Mouse (Mus musculus): ENCODE data around the gene Umad1. TPM values are rescaled to one million over a fixed set of nuclear protein-coding genes. Genes with fewer than 3 reads are reported as not detected.

Gene Umad1
- total RNA-seq, 1 experiment, result 0.98 TPM

- H3K36me3 ChIP-seq (ENCODE audit: control insufficient read depth, insufficient read depth, low read length, poor library complexity, severe bottlenecking), result no peaks in the 10 kb centered on the region
- H3K4me1 ChIP-seq (ENCODE audit: control insufficient read depth in 2 of 2, insufficient read depth in 2 of 2, low read length in 2 of 2, poor library complexity in 1 of 2), result no peaks in the 10 kb centered on the region
- in situ Hi-C loops (cut with MboI; ENCODE audit: low sequenced_read_pairs in 2 of 2, unreplicated experiment in 2 of 2), result no loop called here
- H3K9me3 ChIP-seq (ENCODE audit: control insufficient read depth, insufficient read depth, low read depth, low read length), result no peaks in the 10 kb centered on the region
- no peak for DNase-seq (ENCODE audit: low read depth, low spot score)
- no peak overlapping the region for H3K4me3 ChIP-seq (ENCODE audit: insufficient read depth in 1 of 2, low read depth in 1 of 2, low read length in 2 of 2, poor library complexity in 1 of 2, severe bottlenecking in 1 of 2)
- no peak overlapping the region for H3K27ac ChIP-seq (ENCODE audit: insufficient read depth, low read depth, low read length, poor library complexity, severe bottlenecking)
- no peak overlapping the region for H3K9ac ChIP-seq (ENCODE audit: insufficient read depth, low read depth, low read length, poor library complexity, severe bottlenecking)
- TF ChIP-seq HCFC1 (IDR thresholded peaks at IDR 0.05; ENCODE audit: borderline replicate concordance, insufficient read depth, low read length), result no peak
- no peak for TF ChIP-seq ZNF384 (IDR thresholded peaks at IDR 0.05; ENCODE audit: low read depth, low read length)
- TF ChIP-seq CHD2 (IDR thresholded peaks at IDR 0.05; ENCODE audit: low read depth, low read length), result no peak
- TF ChIP-seq ZC3H11A (IDR thresholded peaks at IDR 0.05; ENCODE audit: borderline replicate concordance, low read depth, low read length), result no peak
- TF ChIP-seq MAFK (IDR thresholded peaks at IDR 0.05; ENCODE audit: insufficient read depth, low read depth, low read length), result no peak
These were observed 233.2 kb downstream of the Umad1 start for GRCm38 (mm10) chr6:8492248-8492647.

GRCm38 (mm10) chr6:8495109-8495826, 236.2 kb downstream of the Umad1 start:
- in situ Hi-C loops (cut with MboI; ENCODE audit: low sequenced_read_pairs in 2 of 2, unreplicated experiment in 2 of 2), result no loop called here
- DNase-seq (ENCODE audit: low read depth, low spot score), result no peak
- no peaks in the 10 kb centered on the region for H3K4me1 ChIP-seq (ENCODE audit: control insufficient read depth in 2 of 2, insufficient read depth in 2 of 2, low read length in 2 of 2, poor library complexity in 1 of 2)
- no peak overlapping the region for H3K4me3 ChIP-seq (ENCODE audit: insufficient read depth in 1 of 2, low read depth in 1 of 2, low read length in 2 of 2, poor library complexity in 1 of 2, severe bottlenecking in 1 of 2)
- TF ChIP-seq ZNF384 (IDR thresholded peaks at IDR 0.05; ENCODE audit: low read depth, low read length), result no peak
- no peak for TF ChIP-seq MAFK (IDR thresholded peaks at IDR 0.05; ENCODE audit: insufficient read depth, low read depth, low read length)
- no peak for TF ChIP-seq HCFC1 (IDR thresholded peaks at IDR 0.05; ENCODE audit: borderline replicate concordance, insufficient read depth, low read length)
- TF ChIP-seq CHD2 (IDR thresholded peaks at IDR 0.05; ENCODE audit: low read depth, low read length), result no peak
- TF ChIP-seq ZC3H11A (IDR thresholded peaks at IDR 0.05; ENCODE audit: borderline replicate concordance, low read depth, low read length), result no peak
- no peak overlapping the region for H3K27ac ChIP-seq (ENCODE audit: insufficient read depth, low read depth, low read length, poor library complexity, severe bottlenecking)
- no peaks in the 10 kb centered on the region for H3K36me3 ChIP-seq (ENCODE audit: control insufficient read depth, insufficient read depth, low read length, poor library complexity, severe bottlenecking)
- H3K9me3 ChIP-seq (ENCODE audit: control insufficient read depth, insufficient read depth, low read depth, low read length), result no peaks in the 10 kb centered on the region
- H3K9ac ChIP-seq (ENCODE audit: insufficient read depth, low read depth, low read length, poor library complexity, severe bottlenecking), result no peak overlapping the region

GRCm38 (mm10) chr6:8495827-8496222, 236.7 kb downstream of the Umad1 start:
- no peaks in the 10 kb centered on the region for H3K9me3 ChIP-seq (ENCODE audit: control insufficient read depth, insufficient read depth, low read depth, low read length)
- no peak overlapping the region for H3K9ac ChIP-seq (ENCODE audit: insufficient read depth, low read depth, low read length, poor library complexity, severe bottlenecking)
- no peaks in the 10 kb centered on the region for H3K36me3 ChIP-seq (ENCODE audit: control insufficient read depth, insufficient read depth, low read length, poor library complexity, severe bottlenecking)
- no peak overlapping the region for H3K27ac ChIP-seq (ENCODE audit: insufficient read depth, low read depth, low read length, poor library complexity, severe bottlenecking)
- no peaks in the 10 kb centered on the region for H3K4me1 ChIP-seq (ENCODE audit: control insufficient read depth in 2 of 2, insufficient read depth in 2 of 2, low read length in 2 of 2, poor library complexity in 1 of 2)
- TF ChIP-seq ZNF384 (IDR thresholded peaks at IDR 0.05; ENCODE audit: low read depth, low read length), result no peak
- TF ChIP-seq ZC3H11A (IDR thresholded peaks at IDR 0.05; ENCODE audit: borderline replicate concordance, low read depth, low read length), result no peak
- no peak for TF ChIP-seq HCFC1 (IDR thresholded peaks at IDR 0.05; ENCODE audit: borderline replicate concordance, insufficient read depth, low read length)
- no peak for TF ChIP-seq CHD2 (IDR thresholded peaks at IDR 0.05; ENCODE audit: low read depth, low read length)
- TF ChIP-seq MAFK (IDR thresholded peaks at IDR 0.05; ENCODE audit: insufficient read depth, low read depth, low read length), result no peak
- DNase-seq (ENCODE audit: low read depth, low spot score), result no peak
- H3K4me3 ChIP-seq (ENCODE audit: insufficient read depth in 1 of 2, low read depth in 1 of 2, low read length in 2 of 2, poor library complexity in 1 of 2, severe bottlenecking in 1 of 2), result no peak overlapping the region
- in situ Hi-C loops (cut with MboI; ENCODE audit: low sequenced_read_pairs in 2 of 2, unreplicated experiment in 2 of 2), result no loop called here

- TF ChIP-seq MAFK (IDR thresholded peaks at IDR 0.05; ENCODE audit: insufficient read depth, low read depth, low read length) (no peak), HCFC1 (IDR thresholded peaks at IDR 0.05; ENCODE audit: borderline replicate concordance, insufficient read depth, low read length) (no peak), ZNF384 (IDR thresholded peaks at IDR 0.05; ENCODE audit: low read depth, low read length) (no peak), ZC3H11A (IDR thresholded peaks at IDR 0.05; ENCODE audit: borderline replicate concordance, low read depth, low read length) (no peak), CHD2 (IDR thresholded peaks at IDR 0.05; ENCODE audit: low read depth, low read length) (no peak)
- no peak for DNase-seq (ENCODE audit: low read depth, low spot score)
- Histone ChIP-seq H3K4me3 (ENCODE audit: insufficient read depth in 1 of 2, low read depth in 1 of 2, low read length in 2 of 2, poor library complexity in 1 of 2, severe bottlenecking in 1 of 2) (no peak overlapping the region), H3K9ac (ENCODE audit: insufficient read depth, low read depth, low read length, poor library complexity, severe bottlenecking) (no peak overlapping the region), H3K9me3 (ENCODE audit: control insufficient read depth, insufficient read depth, low read depth, low read length) (no peaks in the 10 kb centered on the region), H3K27ac (ENCODE audit: insufficient read depth, low read depth, low read length, poor library complexity, severe bottlenecking) (no peak overlapping the region), H3K36me3 (ENCODE audit: control insufficient read depth, insufficient read depth, low read length, poor library complexity, severe bottlenecking) (no peaks in the 10 kb centered on the region), H3K4me1 (ENCODE audit: control insufficient read depth in 2 of 2, insufficient read depth in 2 of 2, low read length in 2 of 2, poor library complexity in 1 of 2) (no peaks in the 10 kb centered on the region)
- in situ Hi-C loops (cut with MboI; ENCODE audit: low sequenced_read_pairs in 2 of 2, unreplicated experiment in 2 of 2), result no loop called here
These were observed 238.3 kb downstream of the Umad1 start for GRCm38 (mm10) chr6:8497234-8497867.
